Mouse (Mus musculus) kidney, embryonic 15.5 days (tissue): ENCODE measurements around the gene Tex35. TPM values are rescaled to one million over a fixed set of nuclear protein-coding genes. Genes with fewer than 3 reads are reported as not detected.

Experiments
- ATAC-seq: fragments of 200-750 bp; cut with Nextera tagmentation; replicated peaks from 2 replicates; pipeline ENCODE4 v1.8.0; 2017; ENCODE audit warnings: moderate TSS enrichment; ENCODE audit not compliant: low FRiP score
- H3K27ac ChIP-seq: fragments of 300-500 bp; sonication (generic); 2 replicates; pipeline ENCODE4 v1.5.1; 2015; ENCODE audit warnings: mild to moderate bottlenecking, inconsistent platforms
- H3K27me3 ChIP-seq: fragments of 300-500 bp; sonication (generic); 2 replicates; pipeline ENCODE4 v1.6.1; 2015; ENCODE audit warnings: inconsistent platforms
- H3K36me3 ChIP-seq: fragments of 300-500 bp; sonication (generic); 2 replicates; pipeline ENCODE4 v1.6.1; 2015; ENCODE audit warnings: inconsistent platforms
- H3K4me1 ChIP-seq: fragments of 300-500 bp; sonication (generic); 2 replicates; pipeline ENCODE4 v1.6.1; 2015; ENCODE audit warnings: inconsistent platforms
- H3K4me2 ChIP-seq: fragments of 300-500 bp; sonication (generic); 2 replicates; pipeline ENCODE4 v1.6.1; 2015; ENCODE audit warnings: moderate library complexity, mild to moderate bottlenecking, inconsistent platforms
- H3K4me3 ChIP-seq: fragments of 300-500 bp; sonication (generic); replicated peaks from 2 replicates; pipeline ENCODE4 v1.5.1; 2015; ENCODE audit warnings: mild to moderate bottlenecking, inconsistent platforms
- H3K9ac ChIP-seq: fragments of 300-500 bp; sonication (generic); 2 replicates; pipeline ENCODE4 v1.6.1; 2015; ENCODE audit warnings: mild to moderate bottlenecking, inconsistent platforms
- H3K9me3 ChIP-seq: fragments of 300-500 bp; sonication (generic); replicated peaks from 2 replicates; pipeline ENCODE4 v1.6.1; 2016; ENCODE audit warnings: inconsistent platforms
- WGBS: fragments of 180-500 bp; shearing (Covaris S2); methylation state at CpG from one replicate; pipeline ENCODE4 v1.1.7; 2015; ENCODE audit warnings: mixed read lengths; 5-methylcytosine and 5-hydroxymethylcytosine counted together
- polyA plus RNA-seq: library from polyadenylated mRNA; unstranded; fragments of >200 nt; fragmentation: Nextera tagmentation; extraction: Ambion mirVana; gene quantifications from 2 replicates; pipeline ENCODE4 v1.2.1, GENCODE M21; 2015

The Tex35 gene
- polyA plus RNA-seq, 1 experiment from 2014 or later: not detected

DNA sequence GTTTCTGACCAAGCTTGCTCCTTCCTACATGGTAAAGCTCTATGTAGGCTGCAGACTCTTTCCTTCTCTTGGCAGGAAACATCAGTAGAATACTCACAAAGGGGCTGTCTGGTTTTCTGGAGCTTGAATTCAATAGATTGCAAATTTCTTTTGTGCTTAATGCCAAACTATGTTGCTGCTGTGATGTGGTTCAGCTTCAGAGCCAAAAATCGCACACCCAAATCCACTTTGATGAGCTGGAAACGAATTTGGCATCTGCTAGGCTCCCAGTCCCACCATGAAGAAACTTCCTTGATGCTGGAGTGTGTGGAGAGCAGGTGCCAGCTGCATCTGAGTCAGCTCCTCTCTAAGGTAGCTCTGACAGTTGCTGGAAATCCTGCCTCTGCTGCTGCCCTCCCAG lies 6.0 kb upstream of the Tex35 start:
- Histone ChIP-seq H3K4me1 (peaks cover 4% of the 10 kb centered on the region; the same call in 1 of the 2 replicates), H3K9me3 (no peaks in the 10 kb centered on the region), H3K27ac (no peak overlapping the region), H3K4me2 (no peak overlapping the region), H3K9ac (no peak overlapping the region), H3K27me3 (no peaks in the 10 kb centered on the region), H3K36me3 (no peaks in the 10 kb centered on the region), H3K4me3 (no peak overlapping the region)
- no peak for ATAC-seq
- 80% methylated on average over 2 of the region's 2 CpGs for WGBS

DNA sequence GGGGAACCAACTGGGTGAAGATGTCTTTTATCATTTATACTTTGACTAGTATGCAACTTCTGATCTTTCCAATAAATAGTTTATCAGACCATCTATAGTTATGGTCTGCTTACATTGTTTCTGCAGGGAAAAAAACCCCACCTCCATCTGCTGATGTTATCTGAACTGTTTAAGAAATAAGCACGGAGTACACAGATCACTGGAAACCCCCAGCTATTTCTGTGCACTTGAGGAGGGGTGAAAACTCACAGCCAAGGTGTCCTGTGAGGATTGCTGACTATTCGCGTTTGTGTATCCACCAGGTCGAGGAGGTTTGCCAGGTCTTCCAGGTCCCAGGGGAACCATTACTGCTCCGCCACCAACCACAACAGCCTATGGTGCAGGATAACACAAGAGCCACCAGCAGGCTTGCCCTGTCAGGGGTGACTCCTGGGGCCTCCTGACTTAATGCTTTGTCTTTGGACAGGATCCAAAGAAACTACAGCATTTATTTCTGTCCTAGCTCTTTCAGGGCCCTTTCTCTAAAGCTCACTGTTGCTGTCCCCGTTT lies 1.9 kb upstream of the Tex35 start:
- Histone ChIP-seq H3K4me2 (no peak overlapping the region), H3K27ac (no peak overlapping the region), H3K36me3 (no peaks in the 10 kb centered on the region), H3K4me3 (no peak overlapping the region), H3K27me3 (no peaks in the 10 kb centered on the region), H3K4me1 (peaks cover 4% of the 10 kb centered on the region; the same call in 1 of the 2 replicates), H3K9me3 (no peaks in the 10 kb centered on the region), H3K9ac (no peak overlapping the region)
- no peak for ATAC-seq
- WGBS: 48% methylated on average over 6 of the region's 6 CpGs

- Histone ChIP-seq H3K27ac (no peak overlapping the region), H3K36me3 (no peaks in the 10 kb centered on the region), H3K27me3 (no peaks in the 10 kb centered on the region), H3K4me2 (peak overlapping the region; percentile 62), H3K9me3 (no peaks in the 10 kb centered on the region), H3K4me1 (peaks cover 9% of the 10 kb centered on the region), H3K4me3 (peak overlapping the region; percentile 32), H3K9ac (0 out of 2 replicates have a peak overlapping the region, but pooled peaks have one; percentile 31)
- WGBS: 18% methylated on average over 19 of the region's 19 CpGs
- peak; percentile 74 for ATAC-seq
Observed at GRCm38 (mm10) chr1:157101122-157101865, 7.2 kb downstream of the Tex35 start.

- no peak overlapping the region for H3K4me2 ChIP-seq
- no peak overlapping the region for H3K9ac ChIP-seq
- H3K27ac ChIP-seq: no peak overlapping the region
- no peak overlapping the region for H3K4me3 ChIP-seq
- 87% methylated on average over 4 of the region's 4 CpGs for WGBS
- no peaks in the 10 kb centered on the region for H3K36me3 ChIP-seq
- H3K27me3 ChIP-seq: no peaks in the 10 kb centered on the region
- H3K9me3 ChIP-seq: no peaks in the 10 kb centered on the region
- ATAC-seq: no peak
- no peaks in the 10 kb centered on the region for H3K4me1 ChIP-seq
Observed at GRCm38 (mm10) chr1:157095534-157095933, 12.9 kb downstream of the Tex35 start.

DNA sequence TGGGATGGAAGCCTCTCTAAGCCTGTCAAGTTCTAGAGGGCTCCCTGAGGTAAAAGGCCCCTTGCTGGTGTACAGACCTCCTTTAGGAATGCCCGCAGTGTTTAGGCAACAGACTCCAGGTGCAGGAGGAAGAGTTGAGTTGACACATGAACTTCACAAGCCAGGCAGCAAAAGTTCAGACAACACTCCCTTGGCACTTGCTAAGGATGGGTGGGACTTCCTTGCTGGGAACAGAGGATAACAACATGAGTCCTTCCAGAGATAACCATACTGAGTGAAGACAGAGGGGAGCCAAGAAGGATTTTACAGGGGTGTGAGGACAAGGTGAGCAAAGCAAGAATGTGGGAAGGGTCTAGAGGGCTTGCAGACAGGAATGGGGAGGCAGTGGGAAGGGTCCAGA lies 15.9 kb downstream of the Tex35 start:
- no peak for ATAC-seq

GRCm38 (mm10) chr1:157092140-157092539 lies 16.3 kb downstream of the Tex35 start:
- Histone ChIP-seq H3K4me1 (no peaks in the 10 kb centered on the region), H3K4me2 (no peak overlapping the region), H3K27ac (no peak overlapping the region), H3K4me3 (no peak overlapping the region), H3K9ac (no peak overlapping the region), H3K9me3 (no peaks in the 10 kb centered on the region), H3K36me3 (no peaks in the 10 kb centered on the region), H3K27me3 (no peaks in the 10 kb centered on the region)
- WGBS: 66% methylated on average over 4 of the region's 4 CpGs
- ATAC-seq: no peak

More for the DNA sequence above, 15.9 kb downstream of the Tex35 start:
- Histone ChIP-seq H3K27ac (no peak overlapping the region), H3K36me3 (no peaks in the 10 kb centered on the region), H3K27me3 (no peaks in the 10 kb centered on the region), H3K9ac (no peak overlapping the region), H3K4me1 (no peaks in the 10 kb centered on the region), H3K4me2 (no peak overlapping the region), H3K9me3 (no peaks in the 10 kb centered on the region), H3K4me3 (no peak overlapping the region)
- WGBS: 94% methylated on average over 1 of the region's 1 CpGs

DNA sequence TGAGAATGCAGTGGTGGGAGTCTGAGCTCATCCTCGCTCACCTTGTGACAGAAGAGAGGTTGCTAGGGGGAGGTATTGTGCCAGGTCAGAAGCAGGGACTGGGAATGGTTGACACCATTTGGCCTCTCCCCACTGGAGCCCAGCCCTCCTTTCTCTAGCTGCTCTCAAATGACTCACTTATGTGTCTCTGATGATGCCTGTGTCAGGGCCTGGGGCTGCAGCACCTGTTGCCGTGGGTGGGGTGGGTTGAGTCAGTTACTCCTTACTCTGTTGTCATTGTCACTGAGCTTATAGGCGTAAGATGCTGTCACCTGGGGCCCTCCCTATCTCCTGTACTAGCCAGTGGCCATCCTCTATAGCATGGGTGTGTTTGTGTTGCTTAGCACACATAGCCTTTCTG lies 17.6 kb downstream of the Tex35 start:
- ATAC-seq: no peak
- no peak overlapping the region for H3K9ac ChIP-seq
- no peaks in the 10 kb centered on the region for H3K36me3 ChIP-seq
- 64% methylated on average over 3 of the region's 3 CpGs for WGBS
- H3K4me1 ChIP-seq: peaks cover 7% of the 10 kb centered on the region; the same call in 1 of the 2 replicates
- no peaks in the 10 kb centered on the region for H3K9me3 ChIP-seq
- H3K27me3 ChIP-seq: no peaks in the 10 kb centered on the region
- no peak overlapping the region for H3K27ac ChIP-seq
- no peak overlapping the region for H3K4me3 ChIP-seq
- H3K4me2 ChIP-seq: no peak overlapping the region

DNA sequence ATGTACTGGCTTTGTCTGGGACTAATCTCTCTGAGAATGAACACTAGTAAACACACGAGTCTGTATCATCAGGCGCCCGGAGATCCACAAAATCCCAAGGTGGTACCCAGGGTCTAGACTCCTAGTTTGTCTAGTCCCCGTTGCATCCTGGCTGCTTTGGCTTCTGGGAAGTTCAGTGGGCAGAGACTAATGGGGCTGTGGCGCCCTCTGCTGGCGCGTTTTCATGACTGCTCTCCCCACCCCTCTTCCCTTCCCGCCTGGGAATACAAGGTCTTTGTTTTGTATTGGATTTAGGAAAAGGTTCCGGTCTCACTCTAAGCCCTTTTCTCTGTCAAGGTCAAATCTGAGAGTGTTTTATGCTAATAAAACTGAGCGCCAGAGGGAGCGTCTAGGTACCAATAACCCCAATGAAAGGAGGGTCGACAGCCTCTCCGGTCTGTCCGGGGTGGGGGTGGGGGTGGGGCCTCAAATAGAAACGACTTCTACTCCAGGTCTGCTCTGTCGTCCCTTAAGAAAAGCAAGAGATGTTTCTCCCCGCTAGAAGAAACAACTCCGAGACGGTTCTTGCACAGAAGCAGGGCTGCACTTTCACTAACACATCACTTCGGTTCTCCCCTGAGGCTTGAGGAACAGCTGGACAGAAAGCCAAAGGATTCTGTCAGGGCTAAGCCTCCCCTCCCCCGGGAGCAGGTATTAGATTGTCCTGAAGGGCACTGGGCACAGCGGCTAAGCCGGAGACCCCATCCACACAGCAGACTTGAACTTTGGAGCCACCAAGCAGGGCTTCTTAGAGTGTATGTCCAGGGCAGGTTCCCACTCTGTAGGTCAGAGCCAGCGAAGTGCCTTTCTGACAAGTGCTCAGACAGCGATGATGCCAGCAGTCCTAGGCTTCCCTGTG lies 22.1 kb downstream of the Tex35 start:
- H3K4me1 ChIP-seq: peaks cover 11% of the 10 kb centered on the region
- H3K9ac ChIP-seq: no peak overlapping the region; the same call in 1 of the 2 replicates
- 9% methylated on average over 25 of the region's 25 CpGs for WGBS
- no peaks in the 10 kb centered on the region for H3K9me3 ChIP-seq
- H3K27ac ChIP-seq: no peak overlapping the region
- peak overlapping the region; percentile 45 for H3K4me3 ChIP-seq
- peak; percentile 60 for ATAC-seq
- H3K27me3 ChIP-seq: no peaks in the 10 kb centered on the region
- H3K36me3 ChIP-seq: no peaks in the 10 kb centered on the region
- H3K4me2 ChIP-seq: peak overlapping the region; percentile 63

DNA sequence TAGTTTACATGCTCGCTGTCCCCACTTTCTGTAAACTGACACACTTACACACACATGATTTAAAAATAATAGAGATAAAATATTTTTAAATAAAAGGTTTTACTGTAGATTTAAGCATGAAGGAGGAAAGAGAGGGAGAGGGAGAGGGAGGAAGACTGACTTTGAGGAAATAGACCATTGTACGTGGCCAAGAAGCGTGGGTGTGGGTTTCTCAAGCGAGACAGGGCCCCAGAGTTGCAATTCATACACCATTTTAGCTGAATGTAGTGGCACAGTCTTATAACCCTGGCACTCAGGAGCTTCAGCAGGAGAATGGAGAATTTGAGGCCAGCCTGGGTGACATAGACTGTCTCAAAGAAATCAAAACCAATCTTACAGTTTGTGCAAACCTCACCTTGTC lies 25.5 kb downstream of the Tex35 start:
- no peaks in the 10 kb centered on the region for H3K9me3 ChIP-seq
- 0 out of 2 replicates have a peak, but pooled peaks cover 4% of the 10 kb centered on the region for H3K27me3 ChIP-seq
- H3K9ac ChIP-seq: no peak overlapping the region
- H3K27ac ChIP-seq: no peak overlapping the region
- ATAC-seq: no peak
- WGBS: 56% methylated on average over 4 of the region's 4 CpGs
- H3K4me2 ChIP-seq: no peak overlapping the region
- H3K4me3 ChIP-seq: no peak overlapping the region
- no peaks in the 10 kb centered on the region for H3K36me3 ChIP-seq
- peaks cover 19% of the 10 kb centered on the region for H3K4me1 ChIP-seq

GRCm38 (mm10) chr1:157081999-157082398 lies 26.5 kb downstream of the Tex35 start:
- H3K9ac ChIP-seq: no peak overlapping the region
- H3K27ac ChIP-seq: no peak overlapping the region
- 0 out of 2 replicates have a peak, but pooled peaks cover 4% of the 10 kb centered on the region for H3K27me3 ChIP-seq
- no peak for ATAC-seq
- no peaks in the 10 kb centered on the region for H3K9me3 ChIP-seq
- H3K4me3 ChIP-seq: no peak overlapping the region
- H3K36me3 ChIP-seq: no peaks in the 10 kb centered on the region
- WGBS: 68% methylated on average over 8 of the region's 8 CpGs
- H3K4me2 ChIP-seq: no peak overlapping the region
- peaks cover 24% of the 10 kb centered on the region for H3K4me1 ChIP-seq

DNA sequence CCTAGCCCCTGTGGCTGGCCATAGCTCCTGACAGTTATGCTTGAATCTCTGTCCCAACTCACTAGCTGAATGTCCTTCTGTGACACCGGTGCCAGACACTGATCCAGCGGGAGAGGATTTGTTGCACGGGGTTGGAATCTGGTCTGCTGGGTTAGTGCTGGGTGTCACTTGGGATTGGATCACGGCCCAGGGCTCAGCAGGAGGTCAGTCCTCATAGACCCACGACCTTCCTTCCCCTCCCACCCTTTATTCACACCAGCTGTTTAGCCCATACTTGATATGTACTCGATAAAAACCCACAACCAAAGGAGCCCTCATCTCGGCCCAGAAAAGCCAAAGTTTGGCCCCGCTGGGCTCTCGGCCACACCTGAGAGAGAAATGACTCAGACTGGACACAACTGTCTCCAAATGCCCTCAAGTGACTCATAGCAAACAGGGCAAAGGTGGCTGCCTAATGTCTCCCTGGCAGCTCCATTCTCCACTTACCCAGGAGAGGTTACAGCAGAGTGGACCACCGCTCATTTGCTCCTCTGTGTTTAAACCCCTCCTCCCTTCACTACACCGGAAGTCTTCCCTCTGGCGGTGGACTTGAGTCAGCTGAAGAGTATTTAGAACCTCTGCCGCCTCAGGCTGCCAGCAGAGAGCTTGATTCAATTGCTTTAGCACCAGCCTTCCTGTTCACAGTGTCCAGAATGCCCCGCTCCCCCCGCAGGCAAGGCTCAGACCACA lies 27.2 kb downstream of the Tex35 start:
- Histone ChIP-seq H3K36me3 (no peaks in the 10 kb centered on the region), H3K4me1 (peaks cover 26% of the 10 kb centered on the region), H3K4me3 (no peak overlapping the region), H3K4me2 (no peak overlapping the region), H3K27ac (no peak overlapping the region), H3K9ac (no peak overlapping the region), H3K27me3 (0 out of 2 replicates have a peak, but pooled peaks cover 4% of the 10 kb centered on the region), H3K9me3 (no peaks in the 10 kb centered on the region)
- WGBS: 44% methylated on average over 15 of the region's 15 CpGs
- 0 out of 2 replicates have a peak, but pooled peaks have one; percentile 9 for ATAC-seq
